Mouse (Mus musculus) splenic B cell, adult 2 months (primary cell): ENCODE data around the gene Serac1.
A peak's percentile ranks its signal among the peaks of the same experiment; 100 is the strongest.

Experiments used
- DNase-seq: peaks from one replicate; pipeline ENCODE4 v3.0.0-alpha.2; 2011; ENCODE audit warnings: low read depth, low spot score
- H3K27me3 ChIP-seq: 2 replicates; pipeline ENCODE4 v1.6.1; 2012; ENCODE audit warnings: mild to moderate bottlenecking, low read length, moderate library complexity, mixed read lengths; ENCODE audit not compliant: control insufficient read depth, poor library complexity, insufficient read depth, severe bottlenecking
- H3K36me3 ChIP-seq: 2 replicates; pipeline ENCODE4 v1.6.1; 2012; ENCODE audit warnings: mild to moderate bottlenecking, low read length, moderate library complexity, mixed read lengths; ENCODE audit not compliant: control insufficient read depth, poor library complexity, insufficient read depth, severe bottlenecking

Gene Serac1

DNA sequence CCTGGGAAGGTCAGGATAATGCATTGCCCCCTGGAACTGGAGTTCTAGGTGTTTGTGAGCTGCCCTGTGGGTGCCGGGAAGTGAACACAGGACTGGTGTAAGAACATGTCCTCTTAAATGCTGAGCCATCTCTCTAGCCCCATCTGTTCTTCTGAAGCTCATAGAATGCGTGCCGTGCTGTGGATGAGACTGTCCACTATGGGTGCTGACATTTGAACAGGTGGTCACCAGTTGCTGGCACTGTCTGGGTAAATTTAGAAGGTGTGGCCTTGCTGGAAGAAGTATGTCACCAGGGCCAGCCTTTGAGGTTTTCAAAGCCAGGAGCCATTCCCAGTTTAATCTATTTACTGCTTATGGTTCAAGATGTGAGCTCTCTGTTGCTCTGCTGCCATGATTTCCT is 22.7 kb upstream of the Serac1 start:
- Histone ChIP-seq H3K36me3 (no peaks in the 10 kb centered on the region), H3K27me3 (no peaks in the 10 kb centered on the region; the same call in 1 of the 2 replicates)

DNA sequence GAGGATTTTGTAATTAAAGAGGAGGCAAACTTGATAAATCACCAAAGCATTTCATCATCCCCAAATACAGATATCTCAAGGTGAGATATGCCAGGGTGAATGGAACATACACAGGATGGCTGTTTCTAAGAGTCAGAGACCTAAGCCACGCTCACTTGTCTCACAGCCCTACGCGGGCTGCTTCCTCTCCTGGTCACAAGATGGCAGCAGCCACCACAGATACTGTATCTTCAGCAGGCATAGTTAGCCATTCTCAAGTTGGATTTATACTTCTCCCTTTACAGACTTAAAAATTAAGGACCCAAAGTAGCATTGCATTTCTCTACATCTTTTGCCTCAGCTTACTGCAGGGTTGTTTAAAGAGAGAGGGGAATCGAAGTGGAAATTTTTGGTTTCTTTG is 18.3 kb upstream of the Serac1 start:
- Histone ChIP-seq H3K36me3 (no peaks in the 10 kb centered on the region), H3K27me3 (no peaks in the 10 kb centered on the region)
- peak; percentile 79 for DNase-seq

More for the DNA sequence above, 22.7 kb upstream of the Serac1 start:
- no peak for DNase-seq

DNA sequence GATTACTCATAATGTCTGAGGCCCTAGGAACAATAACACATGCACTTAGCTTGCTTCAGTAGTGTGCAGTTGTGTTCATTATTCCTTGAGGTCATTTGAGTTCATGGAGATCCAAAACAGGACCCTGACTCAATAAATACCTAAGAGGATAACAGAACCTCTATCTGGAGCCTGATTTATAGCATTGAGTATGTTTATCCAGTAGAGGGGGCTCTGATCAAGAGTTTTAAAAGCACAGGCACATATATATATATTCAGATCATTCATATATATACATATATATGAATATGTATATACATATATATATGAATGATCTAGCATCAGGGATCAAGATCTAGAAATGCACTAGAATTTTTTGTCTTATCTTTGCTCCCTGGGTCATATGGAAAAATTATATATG is 16.0 kb upstream of the Serac1 start:
- DNase-seq = peak; percentile 38
- no peaks in the 10 kb centered on the region for H3K27me3 ChIP-seq
- no peaks in the 10 kb centered on the region for H3K36me3 ChIP-seq

DNA sequence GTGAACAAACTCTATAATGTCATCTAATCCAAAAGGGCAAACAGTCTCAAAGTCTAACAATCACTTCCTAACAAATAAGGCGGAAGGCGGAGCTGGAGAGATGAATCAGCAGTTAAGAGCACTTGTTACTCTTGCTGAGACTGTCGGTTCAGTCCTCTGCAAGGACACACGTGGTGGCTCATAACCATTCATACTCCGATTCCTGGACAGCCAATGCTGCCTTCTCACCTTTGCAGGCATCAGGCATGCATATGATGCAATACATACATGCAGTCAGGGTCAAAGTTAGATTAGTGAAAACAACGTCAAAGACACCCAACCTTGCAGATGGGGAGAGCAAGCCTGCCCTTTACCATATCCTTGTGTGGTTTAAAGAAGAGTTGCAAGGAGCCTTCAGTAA is 12.1 kb upstream of the Serac1 start:
- no peak for DNase-seq
- H3K27me3 ChIP-seq = no peaks in the 10 kb centered on the region
- H3K36me3 ChIP-seq = no peaks in the 10 kb centered on the region

DNA sequence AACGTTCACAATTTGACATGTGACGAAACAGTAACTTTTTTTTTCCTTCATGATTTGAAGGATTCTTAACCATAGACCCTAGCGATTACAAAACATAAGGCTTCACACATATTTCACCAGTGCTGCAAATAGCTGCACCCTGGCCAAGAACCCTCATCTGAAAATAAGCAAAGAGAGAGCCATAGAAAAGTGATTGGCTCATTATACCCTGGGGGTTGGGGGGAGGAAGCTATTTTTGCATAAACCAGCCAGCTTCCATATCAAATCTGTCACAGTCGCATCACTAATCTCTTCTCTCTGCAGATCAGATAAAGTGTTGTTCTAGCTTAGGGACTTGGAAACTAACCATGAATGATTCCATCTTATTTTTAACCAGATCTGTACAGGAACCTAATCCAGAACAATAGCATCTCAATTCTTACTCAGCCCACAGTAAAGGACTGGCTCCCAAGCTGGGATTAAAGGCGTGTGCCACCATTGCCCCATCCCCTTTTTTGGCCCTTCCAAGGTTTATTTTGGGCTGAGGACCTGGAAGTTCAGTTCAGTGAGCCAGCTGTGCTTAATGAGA is 3.9 kb upstream of the Serac1 start:
- peaks cover 3% of the 10 kb centered on the region for H3K36me3 ChIP-seq
- DNase-seq = no peak
- no peaks in the 10 kb centered on the region for H3K27me3 ChIP-seq

DNA sequence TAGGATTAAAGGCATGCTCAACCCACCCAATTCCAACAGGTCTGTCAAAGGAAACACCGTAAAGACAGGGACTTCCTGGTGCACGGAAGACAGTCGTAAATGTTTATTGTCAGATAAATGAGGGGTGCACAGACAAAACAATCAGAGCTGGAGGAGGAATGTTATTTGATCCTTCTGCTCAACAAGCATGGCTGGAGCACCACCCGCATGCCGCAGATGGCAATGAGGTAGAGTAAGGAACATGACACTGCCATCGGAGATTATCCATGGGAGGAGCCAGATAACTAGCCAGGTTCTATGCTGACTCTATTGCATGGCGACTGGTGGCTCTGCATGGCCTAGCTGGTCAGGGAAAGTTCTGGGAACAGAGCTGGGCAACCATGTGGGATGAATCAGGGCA is 6.1 kb downstream of the Serac1 start:
- Histone ChIP-seq H3K27me3 (no peaks in the 10 kb centered on the region), H3K36me3 (no peaks in the 10 kb centered on the region)

DNA sequence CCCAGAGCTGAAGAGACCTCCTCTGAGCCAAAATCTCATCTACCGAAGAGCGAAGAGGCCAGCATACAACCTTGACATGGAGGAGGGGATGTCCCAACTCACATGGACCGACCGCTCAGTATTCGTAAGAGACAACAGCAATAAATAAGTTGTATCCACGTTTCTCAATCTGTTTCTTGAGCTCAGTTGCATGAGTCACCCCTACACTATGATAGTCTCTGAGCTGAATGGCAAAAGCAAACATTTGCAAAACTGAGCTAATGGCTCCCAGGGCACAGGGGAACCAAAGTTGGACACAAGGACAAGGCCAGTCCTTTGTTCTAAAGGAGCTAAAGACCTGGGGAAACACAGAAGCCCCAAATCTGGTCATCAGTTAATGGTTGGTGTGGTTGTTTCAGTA is 9.7 kb downstream of the Serac1 start:
- Histone ChIP-seq H3K27me3 (no peaks in the 10 kb centered on the region), H3K36me3 (no peaks in the 10 kb centered on the region)
- no peak for DNase-seq

More for the DNA sequence above, 6.1 kb downstream of the Serac1 start:
- no peak for DNase-seq

DNA sequence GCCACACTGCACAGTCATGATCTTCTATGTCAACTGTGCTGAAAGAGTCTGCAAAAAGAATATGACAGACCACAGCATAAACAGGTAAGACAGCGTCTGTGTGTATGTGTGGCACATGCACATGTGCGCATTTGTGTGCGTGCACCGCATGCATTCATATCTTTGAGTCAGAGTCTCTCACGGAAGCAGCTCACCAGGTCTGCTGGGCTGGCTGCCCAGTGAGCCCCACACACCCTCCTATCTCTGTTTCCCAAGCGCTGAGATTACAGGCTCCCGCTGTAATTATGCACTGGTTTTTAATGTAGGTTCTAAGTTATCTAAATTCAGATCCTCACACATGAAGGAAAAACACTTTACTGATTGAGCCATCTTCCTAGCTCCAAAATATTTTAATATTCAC is 11.9 kb downstream of the Serac1 start:
- no peak for DNase-seq
- H3K27me3 ChIP-seq = no peaks in the 10 kb centered on the region
- no peaks in the 10 kb centered on the region for H3K36me3 ChIP-seq

DNA sequence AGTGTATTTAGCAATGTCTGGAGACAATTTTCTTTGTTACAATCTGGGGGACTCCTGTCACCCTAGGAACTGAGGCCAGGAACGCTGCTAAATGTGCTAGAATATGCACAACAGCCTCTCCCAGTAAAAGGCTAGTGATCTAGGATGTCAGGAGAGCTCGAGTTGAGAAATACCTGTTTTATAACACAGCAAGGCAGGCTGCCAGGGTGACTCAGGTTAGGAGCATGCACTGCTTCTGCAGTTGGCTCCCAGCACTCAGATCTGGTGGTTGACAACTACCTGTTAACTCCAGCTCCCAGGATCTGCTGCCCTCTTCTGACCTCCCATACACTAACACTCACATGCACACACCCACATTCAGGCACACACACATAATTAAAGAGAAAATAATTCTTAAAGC is 13.5 kb downstream of the Serac1 start:
- DNase-seq = no peak
- H3K36me3 ChIP-seq = no peaks in the 10 kb centered on the region
- H3K27me3 ChIP-seq = no peaks in the 10 kb centered on the region

DNA sequence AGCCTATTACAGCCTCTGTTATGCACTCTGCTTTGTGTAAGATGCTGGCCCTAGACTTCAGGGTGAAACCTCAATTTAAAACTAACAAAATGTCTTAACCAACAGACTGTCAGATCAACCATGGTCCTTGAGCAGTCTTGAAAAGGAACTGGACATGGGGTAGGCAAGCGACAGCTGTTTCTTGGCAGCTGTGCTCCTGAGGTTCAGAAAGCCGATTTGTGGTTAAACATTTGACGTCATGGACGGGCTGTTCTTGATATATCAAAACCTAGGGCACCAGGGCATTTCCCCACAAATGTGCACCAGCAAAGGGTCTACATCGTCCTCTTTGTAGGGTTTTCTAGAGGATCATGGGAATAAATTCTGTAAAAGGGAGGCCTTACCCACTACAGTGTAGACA is 16.0 kb downstream of the Serac1 start:
- DNase-seq = no peak
- H3K36me3 ChIP-seq = no peaks in the 10 kb centered on the region
- no peaks in the 10 kb centered on the region for H3K27me3 ChIP-seq

DNA sequence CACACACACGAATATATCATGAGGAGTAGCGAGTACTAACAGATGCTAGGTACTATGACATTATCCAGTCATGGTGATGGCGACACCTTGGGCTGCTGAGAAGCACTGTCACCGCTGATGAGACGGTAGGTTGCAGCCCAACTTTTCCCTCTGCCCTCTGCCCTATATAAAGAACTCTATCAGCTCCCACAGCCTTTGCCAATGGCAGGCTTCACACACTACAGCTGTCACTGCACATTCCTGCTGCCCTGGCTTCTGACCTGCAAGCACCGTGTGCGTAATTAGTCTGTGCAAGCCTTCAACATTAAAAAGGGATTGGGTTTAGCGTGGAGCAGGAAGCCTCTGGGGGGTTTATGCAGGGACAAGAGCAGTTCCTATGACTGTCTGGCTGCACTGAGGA is 16.7 kb downstream of the Serac1 start:
- DNase-seq = no peak
- Histone ChIP-seq H3K27me3 (no peaks in the 10 kb centered on the region), H3K36me3 (no peaks in the 10 kb centered on the region)

DNA sequence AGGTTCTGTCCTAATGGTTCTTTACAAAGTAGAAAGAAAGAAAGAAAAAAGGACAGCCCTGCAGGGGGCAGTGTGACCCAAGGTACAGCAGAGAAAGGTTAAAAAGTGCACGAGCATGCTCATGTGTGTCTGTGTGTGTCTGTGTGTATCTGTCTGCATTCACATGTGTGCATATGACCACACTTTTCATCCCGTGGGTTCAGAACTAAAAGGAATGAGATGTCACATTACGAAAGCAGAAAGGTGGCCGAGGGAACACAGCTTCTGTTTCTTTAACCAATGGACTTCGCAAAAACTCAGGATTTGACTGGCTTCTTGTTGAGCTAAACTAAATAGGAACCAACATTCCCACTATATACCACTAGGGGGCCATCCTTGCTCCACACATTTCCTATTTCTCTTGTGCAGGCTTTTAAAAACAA is 24.6 kb downstream of the Serac1 start:
- peak; percentile 66 for DNase-seq
- Histone ChIP-seq H3K27me3 (no peaks in the 10 kb centered on the region), H3K36me3 (0 out of 2 replicates have a peak, but pooled peaks cover 2% of the 10 kb centered on the region)

DNA sequence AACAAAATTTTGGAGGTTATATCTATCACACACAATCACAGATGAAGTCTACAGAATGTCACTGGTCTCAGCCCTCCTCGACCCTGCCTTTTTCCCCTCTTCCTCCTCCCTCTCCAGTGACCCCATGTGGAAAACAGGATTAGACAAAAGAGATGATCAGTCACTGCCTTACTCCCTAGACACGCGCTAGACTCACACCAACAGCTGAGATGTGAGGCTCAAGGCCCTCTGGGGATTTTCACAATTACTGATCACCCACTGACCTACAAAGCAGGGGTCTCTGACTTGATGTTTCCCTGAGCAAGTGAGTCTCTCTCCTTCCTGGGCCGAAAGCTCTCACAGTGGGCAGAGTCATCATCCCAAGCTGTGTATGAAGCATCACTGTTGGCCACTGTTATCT is 26.7 kb downstream of the Serac1 start:
- H3K27me3 ChIP-seq = no peaks in the 10 kb centered on the region
- H3K36me3 ChIP-seq = 0 out of 2 replicates have a peak, but pooled peaks cover 2% of the 10 kb centered on the region
- DNase-seq = no peak

DNA sequence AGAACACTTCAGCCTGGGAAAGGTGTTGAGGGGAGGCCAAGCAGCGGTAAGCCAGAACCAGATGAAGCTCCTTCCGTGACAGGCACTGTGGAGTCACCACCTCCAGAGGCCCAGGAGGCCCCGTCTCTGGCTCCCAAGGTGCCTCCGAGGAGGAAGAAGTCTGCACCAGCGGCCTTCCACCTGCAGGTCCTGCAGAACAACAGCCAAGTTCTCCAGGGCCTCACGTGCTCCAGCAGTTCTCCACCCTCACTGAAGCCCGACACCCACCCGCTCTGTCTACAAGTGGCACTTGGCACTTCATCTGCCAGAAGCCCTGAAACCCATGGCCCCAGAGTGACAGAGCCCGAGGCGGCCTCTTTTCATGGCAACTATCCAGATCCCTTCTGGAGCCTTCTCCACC is 42.0 kb downstream of the Serac1 start:
- DNase-seq = no peak
- no peaks in the 10 kb centered on the region for H3K36me3 ChIP-seq
- H3K27me3 ChIP-seq = no peaks in the 10 kb centered on the region

DNA sequence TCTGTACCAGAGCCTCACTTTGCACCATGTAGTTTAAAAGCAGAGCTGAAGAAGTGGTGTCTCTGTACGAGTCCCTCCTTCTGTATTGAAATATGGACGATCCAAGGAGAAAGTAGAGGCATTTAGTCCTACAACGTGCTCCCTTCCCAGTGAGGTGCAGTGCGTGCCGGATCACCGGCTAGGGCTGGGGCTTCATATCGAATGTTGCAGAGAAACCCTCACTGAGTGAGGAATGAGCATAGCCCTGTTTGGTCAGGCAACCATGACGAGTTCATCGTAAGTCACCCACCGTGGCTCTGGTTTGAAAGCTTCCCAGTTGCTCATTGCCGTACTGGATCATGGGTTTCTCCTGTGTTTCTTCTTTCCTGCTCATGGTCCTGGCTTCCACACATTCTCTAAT is 42.7 kb downstream of the Serac1 start:
- no peak for DNase-seq
- Histone ChIP-seq H3K27me3 (no peaks in the 10 kb centered on the region), H3K36me3 (no peaks in the 10 kb centered on the region)

DNA sequence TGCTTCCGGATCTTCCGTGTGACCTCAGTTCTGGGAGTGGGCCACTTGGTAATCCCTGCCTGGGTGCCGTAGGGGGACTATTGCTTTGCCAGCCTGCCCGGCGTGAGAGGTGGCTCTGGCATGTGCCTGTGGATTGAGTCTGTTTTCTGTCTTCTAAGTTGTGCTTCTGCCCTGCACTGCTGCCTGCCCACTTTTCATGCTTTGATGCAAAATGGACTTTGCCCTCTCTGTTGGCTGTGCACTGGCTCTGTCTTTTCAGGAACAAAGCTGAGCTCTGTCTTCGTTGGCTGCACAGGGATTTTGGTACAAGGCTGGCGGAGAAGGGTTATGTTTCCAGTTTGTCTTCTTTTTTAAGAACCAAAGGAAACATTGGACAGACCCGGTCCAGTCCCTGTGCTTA is 43.1 kb downstream of the Serac1 start:
- no peaks in the 10 kb centered on the region for H3K36me3 ChIP-seq
- DNase-seq = no peak
- no peaks in the 10 kb centered on the region for H3K27me3 ChIP-seq
